In the genomic region with DNA sequence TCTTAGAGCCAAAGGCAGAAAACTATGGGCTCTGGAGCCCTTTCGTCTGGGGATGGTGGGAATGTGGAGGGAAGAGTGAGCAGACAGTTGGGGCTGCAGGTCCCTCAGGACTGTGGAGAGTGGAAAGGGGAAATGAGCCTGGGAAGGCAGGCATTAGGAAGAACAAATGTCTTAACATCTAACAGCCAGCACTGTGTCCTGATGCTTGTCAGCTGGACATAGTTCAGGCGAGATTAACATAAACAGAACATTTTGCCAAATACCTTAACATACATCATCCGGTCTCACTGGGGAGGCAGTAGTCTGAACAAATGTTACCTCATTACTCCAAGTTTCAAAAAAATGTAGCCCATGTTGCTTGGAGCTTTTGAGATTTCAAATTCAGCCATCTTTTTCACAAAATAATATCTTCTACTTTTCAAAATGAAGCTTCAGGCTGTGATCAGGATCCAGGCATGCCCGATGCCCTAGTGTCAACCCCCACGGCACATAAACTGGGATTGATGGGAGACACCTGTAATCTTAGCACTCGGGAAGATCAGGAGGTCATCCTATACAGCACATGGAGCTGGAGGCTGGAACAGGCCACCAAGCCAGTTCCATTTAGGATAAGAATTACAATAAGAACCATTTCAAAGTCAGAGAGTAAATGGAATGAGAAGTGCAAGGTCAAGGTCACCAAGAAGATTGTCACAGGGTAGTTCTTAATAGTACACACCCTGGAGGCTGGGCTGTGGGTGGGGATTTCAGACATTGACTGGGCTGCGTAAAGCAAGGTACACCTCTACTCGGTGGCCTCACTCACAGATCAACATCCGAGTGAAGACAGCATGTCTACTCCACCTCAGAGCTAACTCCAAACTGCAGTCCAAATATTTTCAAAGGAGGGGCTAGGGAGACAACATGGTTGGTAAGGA, we compare ENCODE assay signal across 16 mouse cellular contexts. TPM values are rescaled to one million over a fixed set of nuclear protein-coding genes. Genes with fewer than 3 reads are reported as not detected.
DNase-seq lines count a peak whose midpoint lies in the region; ATAC-seq lines count a peak whose summit lies in the region.
"Had no signal": no experiment of that assay in that cellular context is flagged by ENCODE, and none has a peak within 500 bp of the region (broad histone marks: within the 10 kb centered on the region; RNA-seq: fewer than 3 reads in every experiment).

No protein-coding gene starts in this region.

- no peak for ATAC-seq in midbrain, embryonic 11.5 days (ENCODE audit: low FRiP score)
- no peak for ATAC-seq in midbrain, embryonic 14.5 days (ENCODE audit: low FRiP score, low TSS enrichment)
- ATAC-seq in kidney, embryonic 15.5 days (replicated peaks; ENCODE audit: low FRiP score) = peak; percentile 80
- peak; percentile 80 for ATAC-seq in stomach, embryonic 16.5 days (ENCODE audit: insufficient read depth, low FRiP score)
- ATAC-seq: forebrain, embryonic 15.5 days; midbrain, embryonic 15.5 days had no signal

- no peak overlapping the region for H3K4me2 ChIP-seq in midbrain, embryonic 11.5 days
- H3K4me2 ChIP-seq in midbrain, embryonic 14.5 days (ENCODE audit: low read length) = no peak overlapping the region
- no peak overlapping the region for H3K4me2 ChIP-seq in kidney, embryonic 15.5 days
- H3K4me2 ChIP-seq in stomach, embryonic 16.5 days (ENCODE audit: low read depth, low read length) = no peak overlapping the region
- H3K4me2 ChIP-seq: forebrain, embryonic 15.5 days; heart, embryonic 12.5 days; limb, embryonic 12.5 days; midbrain, embryonic 15.5 days had no signal

- no peak overlapping the region for H3K4me3 ChIP-seq in midbrain, embryonic 11.5 days (ENCODE audit: low read depth, low read length)
- H3K4me3 ChIP-seq in midbrain, embryonic 14.5 days (replicated peaks; ENCODE audit: low read depth, low read length) = no peak overlapping the region
- H3K4me3 ChIP-seq in kidney, embryonic 15.5 days (replicated peaks) = no peak overlapping the region
- no peak overlapping the region for H3K4me3 ChIP-seq in stomach, embryonic 16.5 days (replicated peaks; ENCODE audit: low read length)
- H3K4me3 ChIP-seq: forebrain, embryonic 15.5 days; heart, embryonic 12.5 days; hindbrain, embryonic 10.5 days; limb, embryonic 12.5 days; midbrain, embryonic 15.5 days had no signal

- no peak overlapping the region for H3K27ac ChIP-seq in midbrain, embryonic 11.5 days (ENCODE audit: low read depth, low read length)
- no peak overlapping the region for H3K27ac ChIP-seq in midbrain, embryonic 14.5 days (replicated peaks; ENCODE audit: low read depth, low read length)
- H3K27ac ChIP-seq in kidney, embryonic 15.5 days = peak overlapping the region; percentile 89
- peak overlapping the region; percentile 88 for H3K27ac ChIP-seq in stomach, embryonic 16.5 days (ENCODE audit: low read length)
- H3K27ac ChIP-seq: forebrain, embryonic 15.5 days; hindbrain, embryonic 10.5 days; limb, embryonic 12.5 days; midbrain, embryonic 15.5 days had no signal

- H3K27me3 ChIP-seq in midbrain, embryonic 11.5 days (ENCODE audit: control insufficient read depth, insufficient read depth, low read length) = no peaks in the 10 kb centered on the region
- H3K27me3 ChIP-seq in midbrain, embryonic 14.5 days (ENCODE audit: control insufficient read depth, insufficient read depth, low read length) = no peaks in the 10 kb centered on the region
- no peaks in the 10 kb centered on the region for H3K27me3 ChIP-seq in kidney, embryonic 15.5 days
- H3K27me3 ChIP-seq in stomach, embryonic 16.5 days (ENCODE audit: control insufficient read depth, insufficient read depth, low read length) = no peaks in the 10 kb centered on the region
- H3K27me3 ChIP-seq: forebrain, embryonic 15.5 days; heart, embryonic 12.5 days; midbrain, embryonic 15.5 days had no signal

- no peaks in the 10 kb centered on the region for H3K9me3 ChIP-seq in midbrain, embryonic 11.5 days (ENCODE audit: control insufficient read depth, low read length)
- no peaks in the 10 kb centered on the region for H3K9me3 ChIP-seq in midbrain, embryonic 14.5 days (ENCODE audit: control insufficient read depth, low read length)
- H3K9me3 ChIP-seq in kidney, embryonic 15.5 days (replicated peaks) = no peaks in the 10 kb centered on the region
- no peaks in the 10 kb centered on the region for H3K9me3 ChIP-seq in stomach, embryonic 16.5 days (replicated peaks; ENCODE audit: control insufficient read depth, low read length)
- H3K9me3 ChIP-seq: forebrain, embryonic 15.5 days; heart, embryonic 12.5 days; hindbrain, embryonic 10.5 days; limb, embryonic 12.5 days; midbrain, embryonic 15.5 days had no signal

- DNase-seq in kidney, adult 11 months = peak; percentile 21
- DNase-seq in kidney, adult 18-20 months = no peak
- peak; percentile 78 for DNase-seq in midbrain, embryonic 11.5 days (ENCODE audit: low spot score, missing footprints)
- DNase-seq in midbrain, embryonic 14.5 days = no peak
- no peak for DNase-seq in gastrocnemius, postnatal 4 days (ENCODE audit: low spot score in 2 of 2)
- DNase-seq in right cerebral cortex, postnatal 14 days = no peak
- DNase-seq: cerebellum, adult 8-10 months; gastrocnemius, postnatal 10 days; layer of hippocampus, postnatal 36 days had no signal

- H3K4me1 ChIP-seq in midbrain, embryonic 11.5 days (ENCODE audit: control insufficient read depth, insufficient read depth, low read length) = no peaks in the 10 kb centered on the region
- H3K4me1 ChIP-seq in midbrain, embryonic 14.5 days (ENCODE audit: control insufficient read depth, insufficient read depth, low read length) = no peaks in the 10 kb centered on the region
- H3K4me1 ChIP-seq in kidney, embryonic 15.5 days = peaks cover 33% of the 10 kb centered on the region
- peaks cover 19% of the 10 kb centered on the region for H3K4me1 ChIP-seq in stomach, embryonic 16.5 days (ENCODE audit: control insufficient read depth, insufficient read depth, low read length)
- H3K4me1 ChIP-seq: hindbrain, embryonic 10.5 days had no signal

- H3K9ac ChIP-seq in midbrain, embryonic 11.5 days (ENCODE audit: low read length) = no peak overlapping the region
- no peak overlapping the region for H3K9ac ChIP-seq in midbrain, embryonic 14.5 days (replicated peaks; ENCODE audit: low read length)
- no peak overlapping the region for H3K9ac ChIP-seq in kidney, embryonic 15.5 days
- H3K9ac ChIP-seq in stomach, embryonic 16.5 days (ENCODE audit: low read length) = no peak overlapping the region
- H3K9ac ChIP-seq: forebrain, embryonic 15.5 days; heart, embryonic 12.5 days; limb, embryonic 12.5 days; midbrain, embryonic 15.5 days had no signal

- 81% methylated on average over 9 of the region's 9 CpGs for WGBS in midbrain, embryonic 11.5 days
- WGBS in midbrain, embryonic 14.5 days = 83% methylated on average over 9 of the region's 9 CpGs
- WGBS in kidney, embryonic 15.5 days = 30% methylated on average over 9 of the region's 9 CpGs
- WGBS in stomach, embryonic 16.5 days = 44% methylated on average over 9 of the region's 9 CpGs

- no peaks in the 10 kb centered on the region for H3K36me3 ChIP-seq in midbrain, embryonic 11.5 days (ENCODE audit: control insufficient read depth, insufficient read depth, low read length)
- no peaks in the 10 kb centered on the region for H3K36me3 ChIP-seq in midbrain, embryonic 14.5 days (ENCODE audit: control insufficient read depth, insufficient read depth, low read length)
- no peaks in the 10 kb centered on the region for H3K36me3 ChIP-seq in kidney, embryonic 15.5 days
- no peaks in the 10 kb centered on the region for H3K36me3 ChIP-seq in stomach, embryonic 16.5 days (ENCODE audit: control insufficient read depth, insufficient read depth, low read length)
- H3K36me3 ChIP-seq: forebrain, embryonic 15.5 days; heart, embryonic 12.5 days; hindbrain, embryonic 10.5 days; limb, embryonic 12.5 days; midbrain, embryonic 15.5 days had no signal

RNA-seq across cellular contexts. Expression of a gene that starts 45.3 kb away (rescaled TPM):
- 17.3 and 18.6 TPM in 2 replicates for polyA plus RNA-seq in midbrain, embryonic 11.5 days (2014; fragmentation: Nextera tagmentation; extraction: Ambion mirVana)
- polyA plus RNA-seq in midbrain, embryonic 14.5 days (2014; fragmentation: Nextera tagmentation; extraction: Ambion mirVana) = 9.7 and 10.6 TPM in 2 replicates
- polyA plus RNA-seq in kidney, embryonic 15.5 days (2015; fragmentation: Nextera tagmentation; extraction: Ambion mirVana) = 25.4 and 28.7 TPM in 2 replicates
- polyA plus RNA-seq in stomach, embryonic 16.5 days (2015; fragmentation: Nextera tagmentation; extraction: Ambion mirVana) = 20.1 and 20.6 TPM in 2 replicates
- 10 to 100 TPM; 16.8 to 17.1 TPM for total RNA-seq in gastrocnemius, postnatal 4 days (2021)

Comparison
In these comparisons a context has a peak if more than half of its experiments do, and no peak if none do; other contexts are left out.
1. DNase-seq: peak in kidney, adult 11 months (single experiment) and midbrain, embryonic 11.5 days (single experiment); none in kidney, adult 18-20 months (single experiment), midbrain, embryonic 14.5 days (single experiment), gastrocnemius, postnatal 4 days (0 of 2) and right cerebral cortex, postnatal 14 days (single experiment).
2. ATAC-seq: peak in kidney, embryonic 15.5 days (single experiment) and stomach, embryonic 16.5 days (single experiment); none in midbrain, embryonic 11.5 days (single experiment) and midbrain, embryonic 14.5 days (single experiment).
3. H3K27ac ChIP-seq: peak in kidney, embryonic 15.5 days (single experiment) and stomach, embryonic 16.5 days (single experiment); none in midbrain, embryonic 11.5 days (single experiment) and midbrain, embryonic 14.5 days (single experiment).